Comparison of ENCODE assay signal across 9 mouse cellular contexts in genomic region chr5:33720852-33721490, GRCm38 (mm10). TPM values are rescaled to one million over a fixed set of nuclear protein-coding genes. Genes with fewer than 3 reads are reported as not detected.
A peak's percentile ranks its signal among the peaks of the same experiment; 100 is the strongest.
DNase-seq lines count a peak whose midpoint lies in the region; ATAC-seq lines count a peak whose summit lies in the region.
"Had no signal": no experiment of that assay in that cellular context is flagged by ENCODE, and none has a peak within 500 bp of the region (broad histone marks: within the 10 kb centered on the region; RNA-seq: fewer than 3 reads in every experiment).

No protein-coding gene starts in this region.

- 13% methylated on average over 8 of the region's 8 CpGs for WGBS in kidney, embryonic 14.5 days
- WGBS in hindbrain, embryonic 14.5 days: 3% methylated on average over 8 of the region's 8 CpGs
- WGBS in midbrain, embryonic 14.5 days: 10% methylated on average over 8 of the region's 8 CpGs

- no peaks in the 10 kb centered on the region for H3K36me3 ChIP-seq in kidney, embryonic 14.5 days (ENCODE audit: control insufficient read depth, insufficient read depth, low read length)
- no peaks in the 10 kb centered on the region for H3K36me3 ChIP-seq in hindbrain, embryonic 14.5 days (replicated peaks; ENCODE audit: control insufficient read depth, insufficient read depth)
- no peaks in the 10 kb centered on the region for H3K36me3 ChIP-seq in midbrain, embryonic 14.5 days (ENCODE audit: control insufficient read depth, insufficient read depth, low read length)

- no peak overlapping the region for H3K9ac ChIP-seq in kidney, embryonic 14.5 days (ENCODE audit: low read depth, low read length)
- H3K9ac ChIP-seq in hindbrain, embryonic 14.5 days: peak overlapping the region; percentile 79
- H3K9ac ChIP-seq in midbrain, embryonic 14.5 days (replicated peaks; ENCODE audit: low read length): 0 out of 2 replicates have a peak overlapping the region, but pooled peaks have one; percentile 60

- no peak overlapping the region for H3K27ac ChIP-seq in kidney, embryonic 14.5 days (ENCODE audit: low read depth, low read length)
- no peak overlapping the region for H3K27ac ChIP-seq in brown adipose tissue, adult 24 weeks (replicated peaks; ENCODE audit: low read depth, low read length)
- peak overlapping the region; percentile 79; the same call in 1 of the 2 replicates for H3K27ac ChIP-seq in hindbrain, embryonic 14.5 days
- no peak overlapping the region for H3K27ac ChIP-seq in midbrain, embryonic 14.5 days (replicated peaks; ENCODE audit: low read depth, low read length)

- no peak for DNase-seq in kidney, postnatal 4 days
- DNase-seq in hindbrain, embryonic 14.5 days (ENCODE audit: low spot score): peak; percentile 24
- no peak for DNase-seq in midbrain, embryonic 14.5 days
- DNase-seq in frontal cortex, adult 2 months (ENCODE audit: extremely low spot score in 1 of 2, low spot score in 1 of 2): no peak
- no peak for DNase-seq in layer of hippocampus, postnatal 10 days (ENCODE audit: low spot score in 2 of 2)
- DNase-seq in thymus, postnatal 4 days: no peak

- H3K4me1 ChIP-seq in kidney, embryonic 14.5 days (ENCODE audit: control insufficient read depth, insufficient read depth, low read length): peaks cover 20% of the 10 kb centered on the region
- H3K4me1 ChIP-seq in brown adipose tissue, adult 24 weeks (ENCODE audit: control insufficient read depth, insufficient read depth, insufficient read length, low read length): peaks cover 4% of the 10 kb centered on the region; the same call in 1 of the 2 replicates
- H3K4me1 ChIP-seq in hindbrain, embryonic 14.5 days (replicated peaks; ENCODE audit: control insufficient read depth, insufficient read depth, low read length): peaks cover 18% of the 10 kb centered on the region
- peaks cover 17% of the 10 kb centered on the region; the same call in 1 of the 2 replicates for H3K4me1 ChIP-seq in midbrain, embryonic 14.5 days (ENCODE audit: control insufficient read depth, insufficient read depth, low read length)

- H3K4me2 ChIP-seq in kidney, embryonic 14.5 days (replicated peaks; ENCODE audit: low read depth, low read length): peak overlapping the region; percentile 87
- H3K4me2 ChIP-seq in hindbrain, embryonic 14.5 days (replicated peaks): peak overlapping the region; percentile 98
- peak overlapping the region; percentile 96 for H3K4me2 ChIP-seq in midbrain, embryonic 14.5 days (ENCODE audit: low read length)

- H3K9me3 ChIP-seq in kidney, embryonic 14.5 days (ENCODE audit: control insufficient read depth, low read length): no peaks in the 10 kb centered on the region
- no peaks in the 10 kb centered on the region for H3K9me3 ChIP-seq in hindbrain, embryonic 14.5 days (ENCODE audit: control insufficient read depth, low read length)
- no peaks in the 10 kb centered on the region for H3K9me3 ChIP-seq in midbrain, embryonic 14.5 days (ENCODE audit: control insufficient read depth, low read length)

- peaks cover 21% of the 10 kb centered on the region for H3K27me3 ChIP-seq in kidney, embryonic 14.5 days (ENCODE audit: control insufficient read depth, insufficient read depth, low read length)
- H3K27me3 ChIP-seq in hindbrain, embryonic 14.5 days (ENCODE audit: control insufficient read depth, insufficient read depth, low read length): peaks cover 22% of the 10 kb centered on the region
- H3K27me3 ChIP-seq in midbrain, embryonic 14.5 days (ENCODE audit: control insufficient read depth, insufficient read depth, low read length): peaks cover 16% of the 10 kb centered on the region

- no peak for ATAC-seq in kidney, embryonic 14.5 days (ENCODE audit: low FRiP score, low TSS enrichment)
- ATAC-seq in hindbrain, embryonic 14.5 days (ENCODE audit: low FRiP score): no peak
- ATAC-seq in midbrain, embryonic 14.5 days (ENCODE audit: low FRiP score, low TSS enrichment): no peak

- peak overlapping the region; percentile 74 for H3K4me3 ChIP-seq in kidney, embryonic 14.5 days (ENCODE audit: low read length)
- H3K4me3 ChIP-seq in brown adipose tissue, adult 24 weeks (ENCODE audit: insufficient read depth, low read depth, low read length): peak overlapping the region; percentile 60
- peak overlapping the region; percentile 63 for H3K4me3 ChIP-seq in hindbrain, embryonic 14.5 days (replicated peaks; ENCODE audit: low read length)
- peak overlapping the region; percentile 48 for H3K4me3 ChIP-seq in midbrain, embryonic 14.5 days (replicated peaks; ENCODE audit: low read depth, low read length)

RNA-seq across cellular contexts. Expression of gene Fgfr3, which starts 0.5 kb away (rescaled TPM):
- polyA plus RNA-seq in kidney, embryonic 14.5 days (2014; fragmentation: Nextera tagmentation; extraction: Ambion mirVana): 9.6 and 13.8 TPM in 2 replicates
- 1.0 and 3.5 TPM in 2 replicates for polyA plus RNA-seq in brown adipose tissue, adult 24 weeks (2012; ENCODE audit: insufficient read depth, insufficient read length, missing spikeins)
- 46.5 and 47.2 TPM in 2 replicates for polyA plus RNA-seq in hindbrain, embryonic 14.5 days (2014; fragmentation: Nextera tagmentation; extraction: Ambion mirVana)
- 20.9 and 21.3 TPM in 2 replicates for polyA plus RNA-seq in midbrain, embryonic 14.5 days (2014; fragmentation: Nextera tagmentation; extraction: Ambion mirVana)
- polyA plus RNA-seq in frontal cortex, adult 2 months (2012; rRNA removed): 120 and 135 TPM in 2 replicates
- 100 to 1,000 TPM; 123 to 134 TPM for total RNA-seq in layer of hippocampus, postnatal 10 days (2021)
- total RNA-seq: neutrophil, adult 5-6 weeks had no signal
